Mouse (Mus musculus) adrenal gland, adult 8-10 months (tissue): Measurements from ENCODE around the gene Samd4. TPM values are rescaled to one million over a fixed set of nuclear protein-coding genes. Genes with fewer than 3 reads are reported as not detected.
A peak's percentile ranks its signal among the peaks of the same experiment; 100 is the strongest.

Experiments used
- DNase-seq: peaks from one replicate; pipeline ENCODE4 v3.0.0; 2022
- total RNA-seq, 4 experiments: library from RNA; stranded (reverse); gene quantifications; 2 replicates each; pipeline ENCODE4 v1.2.4; 2022

The Samd4 gene
- 10 to 100 TPM; 22.1 to 27.0 (median 25.8) TPM for total RNA-seq

GRCm38 (mm10) chr14:46882431-46883067 lies at the start of gene Samd4:
Gene Samd4, plus strand, starts transcription at chr14:46882854.
- DNase-seq: peak; percentile 78

- DNase-seq: no peak
Measured at GRCm38 (mm10) chr14:46839326-46839725, 43.3 kb upstream of the Samd4 start.

GRCm38 (mm10) chr14:46845706-46846105 lies 36.9 kb upstream of the Samd4 start:
- no peak for DNase-seq

- DNase-seq: no peak
Measured at GRCm38 (mm10) chr14:46848063-46848590, 34.5 kb upstream of the Samd4 start.

- no peak for DNase-seq
Measured at GRCm38 (mm10) chr14:46848736-46849135, 33.9 kb upstream of the Samd4 start.

GRCm38 (mm10) chr14:46849769-46850168 lies 32.9 kb upstream of the Samd4 start:
- DNase-seq: no peak

GRCm38 (mm10) chr14:46853677-46854076 lies 29.0 kb upstream of the Samd4 start:
- DNase-seq: no peak

GRCm38 (mm10) chr14:46862922-46863321 lies 19.7 kb upstream of the Samd4 start:
- DNase-seq: no peak

- DNase-seq: peak; percentile 44
Measured at GRCm38 (mm10) chr14:46880935-46881334, 1.7 kb upstream of the Samd4 start.

- no peak for DNase-seq
Measured at GRCm38 (mm10) chr14:46881581-46882430, 848 bp upstream of the Samd4 start.

- peak; percentile 30 for DNase-seq
Measured at GRCm38 (mm10) chr14:46883068-46883870, 615 bp downstream of the Samd4 start.

- peak; percentile 32 for DNase-seq
Measured at GRCm38 (mm10) chr14:46883871-46884441, 1.3 kb downstream of the Samd4 start.

- peak; percentile 35 for DNase-seq
Measured at GRCm38 (mm10) chr14:46884701-46885428, 2.2 kb downstream of the Samd4 start.

GRCm38 (mm10) chr14:46885429-46885755 lies 2.7 kb downstream of the Samd4 start:
- DNase-seq: no peak

GRCm38 (mm10) chr14:46885891-46886301 lies 3.2 kb downstream of the Samd4 start:
- peak; percentile 11 for DNase-seq

GRCm38 (mm10) chr14:46889096-46889495 lies 6.4 kb downstream of the Samd4 start:
- DNase-seq: no peak

GRCm38 (mm10) chr14:46893961-46894360 lies 11.3 kb downstream of the Samd4 start:
- DNase-seq: no peak

- DNase-seq: no peak
Measured at GRCm38 (mm10) chr14:46897953-46898352, 15.3 kb downstream of the Samd4 start.

GRCm38 (mm10) chr14:46898626-46899025 lies 16.0 kb downstream of the Samd4 start:
- DNase-seq: no peak

- no peak for DNase-seq
Measured at GRCm38 (mm10) chr14:46902498-46903087, 19.9 kb downstream of the Samd4 start.

GRCm38 (mm10) chr14:46904276-46904675 lies 21.6 kb downstream of the Samd4 start:
- DNase-seq: no peak
